Mouse (Mus musculus): ENCODE data around the gene Olfr504.
"Not testable (repeated sequence)": the region's sequence is repeated elsewhere in the genome, so short reads cannot be mapped to it uniquely, and the experiment has no call there.

Gene Olfr504

GRCm38 (mm10) chr7:108565693-108566092, at the start of gene Olfr504:
TSS of gene Olfr504 (minus strand) at chr7:108565793.
- DNase-seq (ENCODE audit: low spot score): no peak

GRCm38 (mm10) chr7:108614110-108614509, 48.5 kb upstream of the Olfr504 start:
- DNase-seq (ENCODE audit: low spot score): no peak

GRCm38 (mm10) chr7:108610487-108610886, 44.9 kb upstream of the Olfr504 start, which contains the start of gene Olfr506:
TSS of gene Olfr506 (plus strand) at chr7:108610787.
- DNase-seq (ENCODE audit: low spot score): no peak

DNA sequence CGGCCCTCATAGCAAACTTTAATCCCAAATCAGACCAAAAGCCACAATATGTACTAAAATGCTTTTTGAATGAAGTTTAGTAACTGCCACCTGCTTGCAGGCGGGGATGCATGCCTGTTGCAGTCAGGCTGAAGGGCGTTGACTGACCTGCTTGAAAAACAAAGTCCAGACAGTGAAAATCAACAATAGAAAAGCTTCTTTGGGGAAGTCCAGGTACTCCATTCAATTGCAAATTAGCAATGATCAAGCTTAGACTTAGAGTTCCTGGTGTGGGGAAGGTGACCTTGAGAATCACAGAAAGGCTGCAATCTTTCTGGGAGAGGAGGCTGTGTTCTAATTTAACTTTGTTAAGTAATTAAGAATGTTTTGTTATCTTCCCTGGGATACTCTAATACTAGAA, 36.3 kb upstream of the Olfr504 start:
- DNase-seq (ENCODE audit: low spot score): not testable (repeated sequence)

- DNase-seq (ENCODE audit: low spot score): no peak
Observed at GRCm38 (mm10) chr7:108589797-108590196, 24.2 kb upstream of the Olfr504 start.

- DNase-seq (ENCODE audit: low spot score): not testable (repeated sequence)
Observed at GRCm38 (mm10) chr7:108544227-108544626, 21.4 kb downstream of the Olfr504 start, which contains the start of gene Olfr503. TSS of gene Olfr503 (plus strand) at chr7:108544527.

- no peak for DNase-seq (ENCODE audit: low spot score)
Observed at GRCm38 (mm10) chr7:108542416-108542815, 23.2 kb downstream of the Olfr504 start.

DNA sequence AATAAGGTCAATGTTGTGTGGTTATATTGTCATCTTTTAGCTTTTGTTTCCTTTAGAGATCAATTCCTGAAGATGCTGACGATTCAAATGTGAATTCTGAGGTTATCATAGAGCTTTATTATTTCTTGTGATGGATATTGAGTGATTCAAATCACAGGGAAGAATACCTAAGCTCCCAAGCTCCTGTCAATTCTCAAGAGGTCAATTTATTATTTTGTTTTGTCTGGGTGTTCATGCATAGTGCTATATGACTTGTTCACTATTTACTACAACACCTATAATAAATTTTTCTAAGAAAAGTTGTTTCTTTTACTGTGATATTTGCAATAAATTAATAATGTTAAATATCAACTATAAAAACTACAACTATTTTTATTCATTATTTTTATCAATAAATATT, 40.6 kb downstream of the Olfr504 start, which contains the start of gene Olfr502:
TSS of gene Olfr502 (minus strand) at position 101 of the 400 bp plus-strand sequence.
- no peak for DNase-seq (ENCODE audit: low spot score)
